Comparison of ENCODE assay signal across 9 mouse cellular contexts in the genomic region with DNA sequence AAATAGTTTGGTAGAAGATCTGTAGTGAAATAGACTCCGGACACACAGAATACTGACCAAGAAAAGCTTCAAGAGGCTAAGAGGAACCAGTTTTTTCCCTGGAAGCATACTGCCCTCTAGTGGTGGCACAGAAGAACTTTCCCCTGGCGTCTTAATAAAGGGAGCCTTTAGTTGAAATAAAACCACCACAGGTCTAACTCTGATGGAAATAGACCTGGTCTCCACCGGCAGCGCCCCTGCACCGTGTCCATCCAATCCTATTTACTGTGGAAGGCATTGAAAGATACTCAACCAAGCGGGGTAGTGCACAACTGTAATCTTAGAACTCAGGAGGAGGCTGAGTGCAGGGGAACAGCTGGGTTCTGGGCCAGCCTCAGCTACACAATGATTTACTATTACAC. TPM values are rescaled to one million over a fixed set of nuclear protein-coding genes. Genes with fewer than 3 reads are reported as not detected.
DNase-seq lines count a peak whose midpoint lies in the region; ATAC-seq and TF ChIP-seq lines count a peak whose summit lies in the region.
"Had no signal": no experiment of that assay in that cellular context is flagged by ENCODE, and none has a peak within 500 bp of the region (broad histone marks: within the 10 kb centered on the region; RNA-seq: fewer than 3 reads in every experiment).

No protein-coding gene starts in this region.

- no peaks in the 10 kb centered on the region for H3K4me1 ChIP-seq in lung, adult 2 months (ENCODE audit: control insufficient read depth, insufficient read depth, low read length)
- H3K4me1 ChIP-seq in embryonic facial prominence, embryonic 11.5 days (ENCODE audit: control insufficient read depth, insufficient read depth, low read length) = no peaks in the 10 kb centered on the region
- no peaks in the 10 kb centered on the region for H3K4me1 ChIP-seq in hindbrain, postnatal 0 days (ENCODE audit: insufficient read depth, low read length)
- H3K4me1 ChIP-seq in neural tube, embryonic 11.5 days (ENCODE audit: control insufficient read depth, insufficient read depth, low read length) = no peaks in the 10 kb centered on the region

- peak; percentile 41; the same call in 1 of the 2 replicates for TF ChIP-seq CTCF in lung, adult 2 months (IDR thresholded peaks at IDR 0.05; ENCODE audit: insufficient read depth, low read length)
- TF ChIP-seq CTCF in hindbrain, postnatal 0 days (IDR thresholded peaks at IDR 0.05; ENCODE audit: low read depth) = peak; percentile 89

- peak; percentile 14 for DNase-seq in lung, adult 2 months
- no peak for DNase-seq in lung, postnatal 36 days
- peak; percentile 67 for DNase-seq in adrenal gland, postnatal 14 days
- DNase-seq in embryonic facial prominence, embryonic 11.5 days (ENCODE audit: low spot score) = peak; percentile 82
- peak; percentile 86 for DNase-seq in hindbrain, postnatal 0 days (ENCODE audit: low spot score)
- peak; percentile 6 for DNase-seq in liver
- peak; percentile 40 for DNase-seq in neural tube, embryonic 11.5 days (ENCODE audit: low spot score)
- DNase-seq in thymus, postnatal 0 days (ENCODE audit: low spot score) = peak; percentile 64

- no peak overlapping the region for H3K9ac ChIP-seq in embryonic facial prominence, embryonic 11.5 days (replicated peaks; ENCODE audit: low read length)
- H3K9ac ChIP-seq in hindbrain, postnatal 0 days (replicated peaks; ENCODE audit: low read length) = no peak overlapping the region
- no peak overlapping the region for H3K9ac ChIP-seq in neural tube, embryonic 11.5 days (ENCODE audit: low read length)

- H3K36me3 ChIP-seq in embryonic facial prominence, embryonic 11.5 days (replicated peaks; ENCODE audit: control insufficient read depth, insufficient read depth, low read depth, low read length) = no peaks in the 10 kb centered on the region
- H3K36me3 ChIP-seq in hindbrain, postnatal 0 days (ENCODE audit: insufficient read depth, low read length) = no peaks in the 10 kb centered on the region
- no peaks in the 10 kb centered on the region for H3K36me3 ChIP-seq in neural tube, embryonic 11.5 days (ENCODE audit: control insufficient read depth, insufficient read depth, low read length)

- H3K27ac ChIP-seq in embryonic facial prominence, embryonic 11.5 days (replicated peaks; ENCODE audit: low read depth, low read length) = no peak overlapping the region
- no peak overlapping the region for H3K27ac ChIP-seq in hindbrain, postnatal 0 days
- no peak overlapping the region for H3K27ac ChIP-seq in neural tube, embryonic 11.5 days (ENCODE audit: low read depth, low read length)

- H3K4me2 ChIP-seq in embryonic facial prominence, embryonic 11.5 days (ENCODE audit: low read depth, low read length) = no peak overlapping the region
- no peak overlapping the region for H3K4me2 ChIP-seq in hindbrain, postnatal 0 days (ENCODE audit: low read depth, low read length)
- no peak overlapping the region for H3K4me2 ChIP-seq in neural tube, embryonic 11.5 days (ENCODE audit: low read depth)

- no peaks in the 10 kb centered on the region for H3K27me3 ChIP-seq in embryonic facial prominence, embryonic 11.5 days (ENCODE audit: control insufficient read depth, insufficient read depth, low read length)
- no peaks in the 10 kb centered on the region for H3K27me3 ChIP-seq in hindbrain, postnatal 0 days (ENCODE audit: insufficient read depth, low read length)
- no peaks in the 10 kb centered on the region for H3K27me3 ChIP-seq in neural tube, embryonic 11.5 days (ENCODE audit: control insufficient read depth, insufficient read depth, low read length)

- H3K4me3 ChIP-seq in lung, adult 2 months (replicated peaks; ENCODE audit: extremely low read depth, low read depth, low read length) = no peak overlapping the region
- no peak overlapping the region for H3K4me3 ChIP-seq in embryonic facial prominence, embryonic 11.5 days (ENCODE audit: low read depth, low read length)
- no peak overlapping the region for H3K4me3 ChIP-seq in hindbrain, postnatal 0 days (ENCODE audit: low read length)
- no peak overlapping the region for H3K4me3 ChIP-seq in neural tube, embryonic 11.5 days (ENCODE audit: low read depth, low read length)
- H3K4me3 ChIP-seq: myocyte had no signal

- TF ChIP-seq POLR2A in lung, adult 2 months (IDR thresholded peaks at IDR 0.05; ENCODE audit: borderline replicate concordance, extremely low read depth, low read depth, low read length) = no peak

- H3K9me3 ChIP-seq in embryonic facial prominence, embryonic 11.5 days (replicated peaks; ENCODE audit: control insufficient read depth, low read length) = no peaks in the 10 kb centered on the region
- H3K9me3 ChIP-seq in hindbrain, postnatal 0 days (ENCODE audit: low read length) = no peaks in the 10 kb centered on the region
- no peaks in the 10 kb centered on the region for H3K9me3 ChIP-seq in neural tube, embryonic 11.5 days (ENCODE audit: control insufficient read depth, low read length)

- WGBS in lung, adult 2 months = 9% methylated on average over 6 of the region's 6 CpGs
- WGBS in embryonic facial prominence, embryonic 11.5 days = 16% methylated on average over 6 of the region's 6 CpGs
- WGBS in hindbrain, postnatal 0 days = 11% methylated on average over 6 of the region's 6 CpGs
- WGBS in neural tube, embryonic 11.5 days = 23% methylated on average over 6 of the region's 6 CpGs

- peak; percentile 48; the same call in 1 of the 2 replicates for ATAC-seq in embryonic facial prominence, embryonic 11.5 days (replicated peaks; ENCODE audit: insufficient number of reproducible peaks, low FRiP score, low TSS enrichment, low read depth)
- ATAC-seq in hindbrain, postnatal 0 days = peak; percentile 75
- peak; percentile 56; the same call in 1 of the 2 replicates for ATAC-seq in neural tube, embryonic 11.5 days (ENCODE audit: insufficient read depth, low FRiP score, low TSS enrichment)

RNA-seq across cellular contexts. Expression of a gene that starts 19.7 kb away (rescaled TPM):
- 1.2 and 1.5 TPM in 2 replicates for polyA plus RNA-seq in lung, adult 2 months (2012; rRNA removed)
- total RNA-seq in adrenal gland, postnatal 14 days (2021) = 0.26 TPM in 1 of 2 replicates, not detected in the other
- polyA plus RNA-seq in embryonic facial prominence, embryonic 11.5 days (2014; fragmentation: Nextera tagmentation; extraction: Ambion mirVana) = not detected in 2 replicates
- 0.29 and 0.42 TPM in 2 replicates for total RNA-seq in hindbrain, postnatal 0 days (2014; rRNA removed)
- 0.49 TPM in 2 replicates for polyA plus RNA-seq in hindbrain, postnatal 0 days (2015; fragmentation: Nextera tagmentation; extraction: Ambion mirVana)
- 0.37 TPM in 1 of 2 replicates, not detected in the other for polyA plus RNA-seq in neural tube, embryonic 11.5 days (2014; fragmentation: Nextera tagmentation; extraction: Ambion mirVana)
- polyA plus RNA-seq in thymus, postnatal 0 days (2015; fragmentation: Nextera tagmentation; extraction: Ambion mirVana) = 0.15 and 0.46 TPM in 2 replicates
- polyA plus RNA-seq: myocyte had no signal

RNA-seq across cellular contexts. Expression of a gene that starts 23.5 kb away (rescaled TPM):
- polyA plus RNA-seq in lung, adult 2 months (2012; rRNA removed) = 1.9 and 4.6 TPM in 2 replicates
- 0.67 and 0.79 TPM in 2 replicates for total RNA-seq in adrenal gland, postnatal 14 days (2021)
- 0.54 and 0.91 TPM in 2 replicates for polyA plus RNA-seq in embryonic facial prominence, embryonic 11.5 days (2014; fragmentation: Nextera tagmentation; extraction: Ambion mirVana)
- not detected in 2 replicates for total RNA-seq in hindbrain, postnatal 0 days (2014; rRNA removed)
- 0.33 and 0.52 TPM in 2 replicates for polyA plus RNA-seq in hindbrain, postnatal 0 days (2015; fragmentation: Nextera tagmentation; extraction: Ambion mirVana)
- polyA plus RNA-seq in neural tube, embryonic 11.5 days (2014; fragmentation: Nextera tagmentation; extraction: Ambion mirVana) = 0.49 and 0.53 TPM in 2 replicates
- polyA plus RNA-seq in thymus, postnatal 0 days (2015; fragmentation: Nextera tagmentation; extraction: Ambion mirVana) = 3.9 and 4.5 TPM in 2 replicates
- polyA plus RNA-seq: myocyte had no signal

RNA-seq across cellular contexts. Expression of a gene that starts 31.1 kb away (rescaled TPM):
- 1.9 and 2.7 TPM in 2 replicates for polyA plus RNA-seq in lung, adult 2 months (2012; rRNA removed)
- total RNA-seq in adrenal gland, postnatal 14 days (2021) = 2.4 and 3.1 TPM in 2 replicates
- polyA plus RNA-seq in embryonic facial prominence, embryonic 11.5 days (2014; fragmentation: Nextera tagmentation; extraction: Ambion mirVana) = 10.7 and 13.5 TPM in 2 replicates
- under 0.01 TPM in 1 of 2 replicates, not detected in the other for total RNA-seq in hindbrain, postnatal 0 days (2014; rRNA removed)
- polyA plus RNA-seq in hindbrain, postnatal 0 days (2015; fragmentation: Nextera tagmentation; extraction: Ambion mirVana) = 0.38 and 0.47 TPM in 2 replicates
- polyA plus RNA-seq in neural tube, embryonic 11.5 days (2014; fragmentation: Nextera tagmentation; extraction: Ambion mirVana) = 11.8 and 13.4 TPM in 2 replicates
- polyA plus RNA-seq in thymus, postnatal 0 days (2015; fragmentation: Nextera tagmentation; extraction: Ambion mirVana) = 0.85 and 0.91 TPM in 2 replicates
- polyA plus RNA-seq: myocyte had no signal

RNA-seq across cellular contexts. Expression of a gene that starts 34.4 kb away (rescaled TPM):
- not detected in 2 replicates for polyA plus RNA-seq in lung, adult 2 months (2012; rRNA removed)
- total RNA-seq in adrenal gland, postnatal 14 days (2021) = not detected in 2 replicates
- polyA plus RNA-seq in embryonic facial prominence, embryonic 11.5 days (2014; fragmentation: Nextera tagmentation; extraction: Ambion mirVana) = not detected in 2 replicates
- total RNA-seq in hindbrain, postnatal 0 days (2014; rRNA removed) = not detected in 2 replicates
- not detected in 2 replicates for polyA plus RNA-seq in hindbrain, postnatal 0 days (2015; fragmentation: Nextera tagmentation; extraction: Ambion mirVana)
- not detected in 2 replicates for polyA plus RNA-seq in neural tube, embryonic 11.5 days (2014; fragmentation: Nextera tagmentation; extraction: Ambion mirVana)
- polyA plus RNA-seq in thymus, postnatal 0 days (2015; fragmentation: Nextera tagmentation; extraction: Ambion mirVana) = 0.17 TPM in 1 of 2 replicates, not detected in the other
- polyA plus RNA-seq: myocyte had no signal

RNA-seq across cellular contexts. Expression of a gene that starts 42.7 kb away (rescaled TPM):
- polyA plus RNA-seq in lung, adult 2 months (2012; rRNA removed) = 2.2 and 2.7 TPM in 2 replicates
- 0.82 and 1.4 TPM in 2 replicates for total RNA-seq in adrenal gland, postnatal 14 days (2021)
- 0.13 and 0.15 TPM in 2 replicates for polyA plus RNA-seq in embryonic facial prominence, embryonic 11.5 days (2014; fragmentation: Nextera tagmentation; extraction: Ambion mirVana)
- total RNA-seq in hindbrain, postnatal 0 days (2014; rRNA removed) = not detected in 2 replicates
- polyA plus RNA-seq in hindbrain, postnatal 0 days (2015; fragmentation: Nextera tagmentation; extraction: Ambion mirVana) = 0.04 and 0.14 TPM in 2 replicates
- polyA plus RNA-seq in neural tube, embryonic 11.5 days (2014; fragmentation: Nextera tagmentation; extraction: Ambion mirVana) = 0.37 and 0.59 TPM in 2 replicates
- 0.18 and 0.39 TPM in 2 replicates for polyA plus RNA-seq in thymus, postnatal 0 days (2015; fragmentation: Nextera tagmentation; extraction: Ambion mirVana)
- polyA plus RNA-seq: myocyte had no signal
